Comparison of ENCODE assay signal across 29 mouse cellular contexts in genomic region chr4:4674607-4675006, GRCm38 (mm10).
"Had no signal": no experiment of that assay in that cellular context is flagged by ENCODE, and none has a peak within 500 bp of the region (broad histone marks: within the 10 kb centered on the region; RNA-seq: fewer than 3 reads in every experiment).

No protein-coding gene starts in this region.

- H3K4me2 ChIP-seq: embryonic facial prominence, embryonic 12.5 days; embryonic facial prominence, embryonic 13.5 days; embryonic facial prominence, embryonic 15.5 days; forebrain, embryonic 12.5 days; forebrain, embryonic 13.5 days; forebrain, embryonic 15.5 days had no signal

- H3K9me3 ChIP-seq: embryonic facial prominence, embryonic 10.5 days; embryonic facial prominence, embryonic 12.5 days; embryonic facial prominence, embryonic 13.5 days; embryonic facial prominence, embryonic 15.5 days; forebrain, embryonic 10.5 days; forebrain, embryonic 12.5 days; forebrain, embryonic 13.5 days; forebrain, embryonic 15.5 days had no signal

- H3K27ac ChIP-seq: embryonic facial prominence, embryonic 10.5 days; embryonic facial prominence, embryonic 12.5 days; embryonic facial prominence, embryonic 13.5 days; embryonic facial prominence, embryonic 15.5 days; forebrain, embryonic 10.5 days; forebrain, embryonic 12.5 days; forebrain, embryonic 13.5 days; forebrain, embryonic 15.5 days; gastrocnemius, adult 2 months; heart, adult 2 months had no signal

- H3K36me3 ChIP-seq: embryonic facial prominence, embryonic 10.5 days; embryonic facial prominence, embryonic 12.5 days; embryonic facial prominence, embryonic 13.5 days; embryonic facial prominence, embryonic 15.5 days; forebrain, embryonic 10.5 days; forebrain, embryonic 12.5 days; forebrain, embryonic 15.5 days had no signal

- H3K9ac ChIP-seq: embryonic facial prominence, embryonic 12.5 days; embryonic facial prominence, embryonic 13.5 days; embryonic facial prominence, embryonic 15.5 days; forebrain, embryonic 12.5 days; forebrain, embryonic 13.5 days; forebrain, embryonic 15.5 days; forebrain, postnatal 0 days had no signal

- H3K27me3 ChIP-seq: embryonic facial prominence, embryonic 12.5 days; embryonic facial prominence, embryonic 13.5 days; embryonic facial prominence, embryonic 15.5 days; forebrain, embryonic 12.5 days; forebrain, embryonic 13.5 days; forebrain, embryonic 15.5 days had no signal

- H3K4me1 ChIP-seq: embryonic facial prominence, embryonic 10.5 days; embryonic facial prominence, embryonic 12.5 days; embryonic facial prominence, embryonic 13.5 days; embryonic facial prominence, embryonic 15.5 days; forebrain, embryonic 10.5 days; forebrain, embryonic 12.5 days; forebrain, embryonic 13.5 days; forebrain, embryonic 15.5 days had no signal

- DNase-seq: cerebellum, adult 2 months; cerebellum, adult 8-10 months; cerebellum, adult 9-10 months; cerebellum, adult 9-11 months; cerebellum, postnatal 10 days; cerebellum, postnatal 14 days; cerebellum, postnatal 25 days; cerebellum, postnatal 36 days; embryo, embryonic 11 days; forebrain, postnatal 0 days; gastrocnemius, adult 2 months; gastrocnemius, postnatal 10 days; gastrocnemius, postnatal 14 days; gastrocnemius, postnatal 25 days; gastrocnemius, postnatal 36 days; heart, adult 11 months; heart, adult 18-20 months; heart, adult 2 months had no signal

- H3K4me3 ChIP-seq: embryonic facial prominence, embryonic 10.5 days; embryonic facial prominence, embryonic 12.5 days; embryonic facial prominence, embryonic 13.5 days; embryonic facial prominence, embryonic 15.5 days; erythroblast, embryonic 14.5 days; forebrain, embryonic 10.5 days; forebrain, embryonic 12.5 days; forebrain, embryonic 13.5 days; forebrain, embryonic 15.5 days; gastrocnemius, adult 2 months; heart, adult 2 months had no signal

- ATAC-seq: forebrain, embryonic 13.5 days; forebrain, embryonic 14.5 days; forebrain, embryonic 15.5 days; forebrain, embryonic 16.5 days; forebrain, postnatal 0 days had no signal
